Mouse (Mus musculus): ENCODE results near the gene Pdx1. TPM values are rescaled to one million over a fixed set of nuclear protein-coding genes. Genes with fewer than 3 reads are reported as not detected.

Gene Pdx1
- polyA plus RNA-seq, 1 experiment: not detected

- H3K36me3 ChIP-seq (ENCODE audit: control insufficient read depth, insufficient read depth, low read length): no peaks in the 10 kb centered on the region
- TF ChIP-seq POLR2A (IDR thresholded peaks at IDR 0.05; ENCODE audit: low read depth, low read length): no peak
- no peak for TF ChIP-seq CTCF (IDR thresholded peaks at IDR 0.05; ENCODE audit: extremely low read depth, insufficient read depth, insufficient read length, insufficient replicate concordance)
- no peak for DNase-seq (ENCODE audit: low read depth in 1 of 2, low spot score in 2 of 2)
- 4% methylated on average over 54 of the region's 54 CpGs for WGBS
- H3K27me3 ChIP-seq (ENCODE audit: control insufficient read depth, insufficient read depth, low read length): peaks cover 49% of the 10 kb centered on the region
- no peak overlapping the region for H3K27ac ChIP-seq (ENCODE audit: insufficient read depth, low read length)
- H3K4me3 ChIP-seq (ENCODE audit: extremely low read depth, insufficient read depth, insufficient read length): no peak overlapping the region
- H3K4me1 ChIP-seq (ENCODE audit: control insufficient read depth, insufficient read depth, insufficient read length): peaks cover 5% of the 10 kb centered on the region
These were observed 34.8 kb downstream of the Pdx1 start for GRCm38 (mm10) chr5:147304276-147305155.

DNA sequence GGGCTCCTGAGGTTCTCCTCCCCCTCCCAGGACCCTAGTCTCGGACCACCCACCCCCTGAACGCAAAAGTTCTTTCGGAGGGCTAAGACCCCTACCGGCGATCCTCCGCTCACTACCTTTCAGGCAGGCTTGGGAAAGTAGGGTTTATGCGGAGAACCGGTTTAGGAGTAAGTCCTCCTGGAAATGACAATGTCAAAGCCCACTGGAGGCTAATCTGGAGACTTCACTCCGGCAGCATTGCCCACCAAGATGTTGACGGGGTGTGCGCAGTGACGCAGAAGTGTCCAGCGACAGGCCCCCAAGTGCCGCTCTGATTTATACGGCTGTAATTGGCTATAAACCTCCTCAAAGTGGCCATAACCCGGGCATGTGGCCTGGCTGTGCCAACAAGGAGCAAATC is 35.4 kb downstream of the Pdx1 start:
- peaks cover 2% of the 10 kb centered on the region for H3K4me1 ChIP-seq (ENCODE audit: control insufficient read depth, insufficient read depth, insufficient read length)
- no peaks in the 10 kb centered on the region for H3K36me3 ChIP-seq (ENCODE audit: control insufficient read depth, insufficient read depth, low read length)
- no peak overlapping the region for H3K4me3 ChIP-seq (ENCODE audit: extremely low read depth, insufficient read depth, insufficient read length)
- 6% methylated on average over 16 of the region's 16 CpGs for WGBS
- no peak for DNase-seq (ENCODE audit: low read depth in 1 of 2, low spot score in 2 of 2)
- TF ChIP-seq POLR2A (IDR thresholded peaks at IDR 0.05; ENCODE audit: low read depth, low read length): no peak
- TF ChIP-seq CTCF (IDR thresholded peaks at IDR 0.05; ENCODE audit: extremely low read depth, insufficient read depth, insufficient read length, insufficient replicate concordance): no peak
- H3K27ac ChIP-seq (ENCODE audit: insufficient read depth, low read length): no peak overlapping the region
- H3K27me3 ChIP-seq (ENCODE audit: control insufficient read depth, insufficient read depth, low read length): peaks cover 47% of the 10 kb centered on the region

- no peak overlapping the region for H3K27ac ChIP-seq (ENCODE audit: insufficient read depth, low read length)
- no peak for TF ChIP-seq POLR2A (IDR thresholded peaks at IDR 0.05; ENCODE audit: low read depth, low read length)
- no peak for TF ChIP-seq CTCF (IDR thresholded peaks at IDR 0.05; ENCODE audit: extremely low read depth, insufficient read depth, insufficient read length, insufficient replicate concordance)
- 2% methylated on average over 58 of the region's 58 CpGs for WGBS
- DNase-seq (ENCODE audit: low read depth in 1 of 2, low spot score in 2 of 2): no peak
- no peak overlapping the region for H3K4me3 ChIP-seq (ENCODE audit: extremely low read depth, insufficient read depth, insufficient read length)
- peaks cover 41% of the 10 kb centered on the region for H3K27me3 ChIP-seq (ENCODE audit: control insufficient read depth, insufficient read depth, low read length)
- H3K4me1 ChIP-seq (ENCODE audit: control insufficient read depth, insufficient read depth, insufficient read length): peaks cover 2% of the 10 kb centered on the region
- no peaks in the 10 kb centered on the region for H3K36me3 ChIP-seq (ENCODE audit: control insufficient read depth, insufficient read depth, low read length)
These were observed 36.3 kb downstream of the Pdx1 start for GRCm38 (mm10) chr5:147305856-147306637.

DNA sequence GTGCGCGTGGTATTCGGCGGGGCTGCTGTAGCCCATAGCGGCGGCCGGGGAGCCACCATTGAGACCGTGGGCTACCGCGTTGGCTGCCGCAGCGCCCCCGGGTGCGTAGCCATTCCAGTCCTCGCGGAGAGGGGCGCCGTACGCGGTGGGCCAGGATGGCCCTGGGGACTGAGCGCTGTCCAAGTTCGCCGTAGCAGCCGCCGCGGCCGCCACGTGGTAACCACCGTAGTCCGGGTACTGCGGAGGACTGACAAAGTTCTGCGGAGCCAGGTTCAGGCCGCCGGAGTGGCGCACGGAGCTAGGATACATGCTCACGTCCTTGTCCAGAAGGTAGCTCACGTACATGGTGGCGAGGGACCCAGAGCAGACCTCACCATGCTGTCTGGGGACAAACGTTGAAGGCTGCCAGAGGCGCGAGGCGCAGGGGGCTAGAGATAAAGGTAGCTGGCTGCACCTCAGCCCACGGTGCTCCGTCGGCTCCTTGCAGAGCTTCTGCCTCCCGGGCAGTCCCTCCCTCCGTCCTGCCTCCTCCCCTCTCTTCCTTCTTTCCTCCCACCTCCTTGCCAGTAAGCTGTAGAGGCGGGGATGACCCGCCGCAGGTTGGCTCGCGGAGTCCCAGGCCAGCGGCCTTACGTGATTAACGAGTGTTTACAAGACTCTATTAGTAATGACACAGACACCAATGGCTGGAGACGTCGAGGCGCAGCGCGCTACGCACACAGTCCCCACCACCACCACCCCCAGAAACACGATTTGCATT is 37.1 kb downstream of the Pdx1 start, which contains the start of gene Cdx2:
Gene Cdx2 (minus strand): TSS at position 633 of the 760 bp plus-strand sequence.
- Histone ChIP-seq H3K36me3 (ENCODE audit: control insufficient read depth, insufficient read depth, low read length) (no peaks in the 10 kb centered on the region), H3K27ac (ENCODE audit: insufficient read depth, low read length) (no peak within 1 kb of the TSS), H3K27me3 (ENCODE audit: control insufficient read depth, insufficient read depth, low read length) (peaks cover 34% of the 10 kb centered on the region), H3K4me3 (ENCODE audit: extremely low read depth, insufficient read depth, insufficient read length) (no peak within 1 kb of the TSS), H3K4me1 (ENCODE audit: control insufficient read depth, insufficient read depth, insufficient read length) (peaks cover 2% of the 10 kb centered on the region)
- DNase-seq (ENCODE audit: low read depth in 1 of 2, low spot score in 2 of 2): no peak
- TF ChIP-seq CTCF (IDR thresholded peaks at IDR 0.05; ENCODE audit: extremely low read depth, insufficient read depth, insufficient read length, insufficient replicate concordance) (no peak), POLR2A (IDR thresholded peaks at IDR 0.05; ENCODE audit: low read depth, low read length) (no peak)
- 2% methylated on average over 63 of the region's 63 CpGs for WGBS

DNA sequence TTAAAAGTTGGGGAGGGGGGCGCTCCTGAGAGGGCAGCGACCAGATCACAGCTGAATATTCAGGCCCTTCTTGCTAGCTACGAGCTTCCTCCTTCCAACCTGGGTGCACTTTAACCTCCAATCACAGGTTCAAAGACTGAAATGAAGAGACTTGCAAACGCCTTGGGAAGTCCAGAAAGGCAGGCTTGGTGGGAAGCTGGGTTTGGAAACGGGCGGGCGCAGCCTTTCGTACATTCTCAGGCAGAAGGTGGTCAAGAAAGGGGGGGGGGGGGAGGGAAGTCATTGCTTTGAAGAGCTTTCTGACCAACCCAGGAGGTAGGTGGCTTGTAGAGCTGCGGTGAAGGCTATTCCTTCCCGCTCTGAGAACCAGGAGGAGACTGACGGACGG is 37.6 kb downstream of the Pdx1 start:
- no peak for DNase-seq (ENCODE audit: low read depth in 1 of 2, low spot score in 2 of 2)

GRCm38 (mm10) chr5:147308451-147308850 is 38.7 kb downstream of the Pdx1 start:
- 26% methylated on average over 9 of the region's 9 CpGs for WGBS
- H3K4me1 ChIP-seq (ENCODE audit: control insufficient read depth, insufficient read depth, insufficient read length): peaks cover 2% of the 10 kb centered on the region
- no peak for DNase-seq (ENCODE audit: low read depth in 1 of 2, low spot score in 2 of 2)
- no peaks in the 10 kb centered on the region for H3K36me3 ChIP-seq (ENCODE audit: control insufficient read depth, insufficient read depth, low read length)
- no peak overlapping the region for H3K4me3 ChIP-seq (ENCODE audit: extremely low read depth, insufficient read depth, insufficient read length)
- TF ChIP-seq CTCF (IDR thresholded peaks at IDR 0.05; ENCODE audit: extremely low read depth, insufficient read depth, insufficient read length, insufficient replicate concordance) (no peak), POLR2A (IDR thresholded peaks at IDR 0.05; ENCODE audit: low read depth, low read length) (no peak)
- peaks cover 35% of the 10 kb centered on the region for H3K27me3 ChIP-seq (ENCODE audit: control insufficient read depth, insufficient read depth, low read length)
- no peak overlapping the region for H3K27ac ChIP-seq (ENCODE audit: insufficient read depth, low read length)

More for the DNA sequence above, 37.6 kb downstream of the Pdx1 start:
- Histone ChIP-seq H3K27me3 (ENCODE audit: control insufficient read depth, insufficient read depth, low read length) (peaks cover 33% of the 10 kb centered on the region), H3K4me3 (ENCODE audit: extremely low read depth, insufficient read depth, insufficient read length) (no peak overlapping the region), H3K4me1 (ENCODE audit: control insufficient read depth, insufficient read depth, insufficient read length) (peaks cover 2% of the 10 kb centered on the region), H3K27ac (ENCODE audit: insufficient read depth, low read length) (no peak overlapping the region), H3K36me3 (ENCODE audit: control insufficient read depth, insufficient read depth, low read length) (no peaks in the 10 kb centered on the region)
- WGBS: 13% methylated on average over 12 of the region's 12 CpGs
- TF ChIP-seq POLR2A (IDR thresholded peaks at IDR 0.05; ENCODE audit: low read depth, low read length) (no peak), CTCF (IDR thresholded peaks at IDR 0.05; ENCODE audit: extremely low read depth, insufficient read depth, insufficient read length, insufficient replicate concordance) (no peak)
